In the genomic region with DNA sequence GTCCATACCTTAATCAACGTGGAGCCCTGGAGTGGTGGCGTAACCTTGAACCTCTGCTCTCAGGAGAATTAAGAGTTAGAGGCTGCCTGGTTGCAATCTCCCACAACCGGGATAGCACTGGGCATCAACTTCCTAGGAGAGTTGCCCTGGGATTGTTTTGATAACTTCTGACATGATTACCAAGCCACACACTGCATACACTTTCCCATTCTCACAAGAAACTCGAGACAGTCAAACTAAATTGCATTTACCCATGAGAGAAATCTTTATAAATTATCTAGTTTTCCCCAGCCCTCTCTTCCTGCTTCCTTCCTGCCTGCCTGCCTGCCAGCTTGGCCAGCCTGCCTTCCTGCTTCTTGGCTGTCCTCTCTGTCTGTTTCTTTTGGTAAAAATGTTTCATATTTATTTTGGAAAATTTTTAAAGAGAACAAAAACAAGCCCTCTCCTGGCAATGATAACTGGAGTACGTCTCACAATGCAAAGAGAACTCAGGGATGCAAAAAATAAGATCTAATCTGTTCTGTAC, we compare ENCODE assay signal across 21 mouse cellular contexts. TPM values are rescaled to one million over a fixed set of nuclear protein-coding genes. Genes with fewer than 3 reads are reported as not detected.
DNase-seq lines count a peak whose midpoint lies in the region; ATAC-seq and TF ChIP-seq lines count a peak whose summit lies in the region.
"Had no signal": no experiment of that assay in that cellular context is flagged by ENCODE, and none has a peak within 500 bp of the region (broad histone marks: within the 10 kb centered on the region; RNA-seq: fewer than 3 reads in every experiment).

No protein-coding gene starts in this region.

- no peak overlapping the region for H3K4me3 ChIP-seq in heart, embryonic 13.5 days
- no peak overlapping the region for H3K4me3 ChIP-seq in kidney, postnatal 0 days (replicated peaks; ENCODE audit: low read depth, low read length)
- H3K4me3 ChIP-seq in MEL (ENCODE audit: control insufficient read depth in 1 of 2, insufficient read depth in 1 of 2, low read depth in 2 of 2, low read length in 2 of 2): peak overlapping the region in 1 of 2 experiments; percentile 21; a peak in 2 of 4 replicates
- H3K4me3 ChIP-seq in liver, postnatal 0 days (ENCODE audit: low read depth, low read length): no peak overlapping the region
- H3K4me3 ChIP-seq: embryonic facial prominence, embryonic 10.5 days; hindbrain, embryonic 10.5 days; limb, embryonic 15.5 days; midbrain, embryonic 15.5 days; neural tube, embryonic 15.5 days had no signal

- peaks cover 3% of the 10 kb centered on the region; the same call in 1 of the 2 replicates for H3K9me3 ChIP-seq in heart, embryonic 13.5 days
- no peaks in the 10 kb centered on the region for H3K9me3 ChIP-seq in kidney, postnatal 0 days (replicated peaks; ENCODE audit: low read length)
- no peaks in the 10 kb centered on the region for H3K9me3 ChIP-seq in MEL (replicated peaks; ENCODE audit: insufficient read depth, low read length)
- H3K9me3 ChIP-seq in liver, postnatal 0 days (ENCODE audit: low read length): no peaks in the 10 kb centered on the region
- H3K9me3 ChIP-seq: embryonic facial prominence, embryonic 10.5 days; hindbrain, embryonic 10.5 days; limb, embryonic 15.5 days; midbrain, embryonic 15.5 days; neural tube, embryonic 15.5 days had no signal

- H3K27ac ChIP-seq in heart, embryonic 13.5 days (replicated peaks): peak overlapping the region; percentile 54; the same call in 1 of the 2 replicates
- H3K27ac ChIP-seq in kidney, postnatal 0 days: peak overlapping the region; percentile 68; the same call in 1 of the 2 replicates
- H3K27ac ChIP-seq in MEL (ENCODE audit: control insufficient read depth, low read depth, low read length): peak overlapping the region; percentile 33
- peak overlapping the region; percentile 18; the same call in 1 of the 2 replicates for H3K27ac ChIP-seq in liver, postnatal 0 days (ENCODE audit: low read depth)
- H3K27ac ChIP-seq: embryonic facial prominence, embryonic 10.5 days; hindbrain, embryonic 10.5 days; hindbrain, postnatal 0 days; limb, embryonic 15.5 days; midbrain, embryonic 15.5 days; neural tube, embryonic 15.5 days had no signal

- TF ChIP-seq RAD21 in MEL (IDR thresholded peaks at IDR 0.05; ENCODE audit: low read depth, low read length): no peak

- DNase-seq in heart, postnatal 10 days: no peak
- DNase-seq in kidney, postnatal 0 days (ENCODE audit: low spot score): no peak
- DNase-seq in kidney, postnatal 4 days: no peak
- DNase-seq in MEL (ENCODE audit: low read depth, low spot score): no peak
- DNase-seq in liver, postnatal 0 days: no peak
- no peak for DNase-seq in lung, adult 18-20 months
- DNase-seq: adrenal gland, postnatal 36 days; cerebellum, adult 18-20 months; lung, embryonic 14.5 days; lung, postnatal 36 days; right cerebral cortex, postnatal 14 days; spleen, adult 18-20 months; thymus, postnatal 4 days had no signal

- no peaks in the 10 kb centered on the region for H3K79me2 ChIP-seq in MEL (ENCODE audit: control insufficient read depth, insufficient read depth, low read length, poor library complexity)

- 43% methylated on average over 5 of the region's 5 CpGs for WGBS in heart, embryonic 13.5 days
- 26% methylated on average over 5 of the region's 5 CpGs for WGBS in kidney, postnatal 0 days
- WGBS in liver, postnatal 0 days (ENCODE audit: insufficient replicate concordance): 44% methylated on average over 5 of the region's 5 CpGs

- H3K4me2 ChIP-seq in heart, embryonic 13.5 days: no peak overlapping the region
- H3K4me2 ChIP-seq in kidney, postnatal 0 days (ENCODE audit: low read length): no peak overlapping the region
- no peak overlapping the region for H3K4me2 ChIP-seq in liver, postnatal 0 days (ENCODE audit: low read depth, low read length)
- H3K4me2 ChIP-seq: limb, embryonic 15.5 days; lung, embryonic 14.5 days; midbrain, embryonic 15.5 days; neural tube, embryonic 15.5 days had no signal

- intact Hi-C loops in heart, postnatal 10 days (cut with DNase I): no loop called here

- no peaks in the 10 kb centered on the region for H3K36me3 ChIP-seq in heart, embryonic 13.5 days
- no peaks in the 10 kb centered on the region for H3K36me3 ChIP-seq in kidney, postnatal 0 days (ENCODE audit: insufficient read depth, low read length)
- peaks cover 0 to 21% of the 10 kb centered on the region in 2 experiments; a peak in 2 of 4 replicates for H3K36me3 ChIP-seq in MEL (ENCODE audit: control insufficient read depth in 1 of 2, insufficient read depth in 2 of 2, low read length in 2 of 2)
- H3K36me3 ChIP-seq in liver, postnatal 0 days (replicated peaks; ENCODE audit: insufficient read depth, low read length): no peaks in the 10 kb centered on the region
- H3K36me3 ChIP-seq: embryonic facial prominence, embryonic 10.5 days; hindbrain, embryonic 10.5 days; limb, embryonic 15.5 days; midbrain, embryonic 15.5 days; neural tube, embryonic 15.5 days had no signal

- ATAC-seq in heart, embryonic 13.5 days (ENCODE audit: extremely low read depth, insufficient number of reproducible peaks, low FRiP score, low TSS enrichment): no peak
- no peak for ATAC-seq in kidney, postnatal 0 days (replicated peaks; ENCODE audit: low FRiP score, low read depth)
- no peak for ATAC-seq in liver, postnatal 0 days
- ATAC-seq: hindbrain, postnatal 0 days; intestine, postnatal 0 days; midbrain, embryonic 15.5 days had no signal

- peaks cover 10% of the 10 kb centered on the region for H3K4me1 ChIP-seq in heart, embryonic 13.5 days
- H3K4me1 ChIP-seq in kidney, postnatal 0 days (replicated peaks; ENCODE audit: insufficient read depth, low read length): peaks cover 16% of the 10 kb centered on the region; the same call in 1 of the 2 replicates
- H3K4me1 ChIP-seq in MEL (ENCODE audit: control insufficient read depth in 1 of 2, insufficient read depth in 2 of 2, low read length in 2 of 2): peaks cover 7 to 22% of the 10 kb centered on the region in 2 experiments
- peaks cover 30% of the 10 kb centered on the region for H3K4me1 ChIP-seq in liver, postnatal 0 days (ENCODE audit: insufficient read depth)
- H3K4me1 ChIP-seq: midbrain, embryonic 15.5 days had no signal

- TF ChIP-seq EP300 in MEL (IDR thresholded peaks at IDR 0.05; ENCODE audit: low read depth in 1 of 2, low read length in 2 of 2): no peak
- TF ChIP-seq EP300 in liver, postnatal 0 days (IDR thresholded peaks at IDR 0.05; ENCODE audit: low read depth): no peak

- H3K9ac ChIP-seq in heart, embryonic 13.5 days: no peak overlapping the region
- H3K9ac ChIP-seq in kidney, postnatal 0 days (ENCODE audit: low read depth, low read length): no peak overlapping the region
- no peak overlapping the region for H3K9ac ChIP-seq in MEL (ENCODE audit: control insufficient read depth, low read depth, low read length, poor library complexity, severe bottlenecking)
- no peak overlapping the region for H3K9ac ChIP-seq in liver, postnatal 0 days (replicated peaks)
- H3K9ac ChIP-seq: limb, embryonic 15.5 days; lung, embryonic 14.5 days; midbrain, embryonic 15.5 days; neural tube, embryonic 15.5 days had no signal

- TF ChIP-seq POLR2A in MEL (IDR thresholded peaks at IDR 0.05; ENCODE audit: control insufficient read depth in 1 of 2, insufficient read depth in 1 of 2, low read depth in 1 of 2, low read length in 2 of 2, poor library complexity in 1 of 2): no peak

- no peak for TF ChIP-seq CTCF in kidney, postnatal 0 days (IDR thresholded peaks at IDR 0.05; ENCODE audit: low read depth)
- no peak for TF ChIP-seq CTCF in MEL (IDR thresholded peaks at IDR 0.05 in 2 of 3, conservative IDR thresholded peaks at IDR 0.05 in 1 of 3; ENCODE audit: control insufficient read depth in 1 of 3, insufficient read depth in 1 of 3, low read depth in 2 of 3, low read length in 3 of 3, poor library complexity in 1 of 3, severe bottlenecking in 1 of 3)
- no peak for TF ChIP-seq CTCF in liver, postnatal 0 days (IDR thresholded peaks at IDR 0.05; ENCODE audit: low read depth)

- no peaks in the 10 kb centered on the region for H3K27me3 ChIP-seq in heart, embryonic 13.5 days (replicated peaks)
- no peaks in the 10 kb centered on the region for H3K27me3 ChIP-seq in kidney, postnatal 0 days (ENCODE audit: insufficient read depth, low read length)
- no peaks in the 10 kb centered on the region for H3K27me3 ChIP-seq in MEL (ENCODE audit: control insufficient read depth in 1 of 2, insufficient read depth in 2 of 2, low read length in 2 of 2)
- no peaks in the 10 kb centered on the region for H3K27me3 ChIP-seq in liver, postnatal 0 days (ENCODE audit: insufficient read depth, low read length)
- H3K27me3 ChIP-seq: limb, embryonic 15.5 days; midbrain, embryonic 15.5 days; neural tube, embryonic 15.5 days had no signal

TF ChIP-seq in MEL, 35 proteins besides CTCF, POLR2A, EP300 and RAD21:
- TF ChIP-seq MAFK (IDR thresholded peaks at IDR 0.05; ENCODE audit: borderline replicate concordance, low read depth, low read length): no peak
- no peak for TF ChIP-seq ETS1 (IDR thresholded peaks at IDR 0.05; ENCODE audit: low read depth, low read length)
- no peak for TF ChIP-seq POLR2AphosphoS2 (IDR thresholded peaks at IDR 0.05; ENCODE audit: low read length)

RNA-seq across cellular contexts. Expression of a gene that starts 17.2 kb away (rescaled TPM):
- 11.0 and 12.0 TPM in 2 replicates for polyA plus RNA-seq in heart, embryonic 13.5 days (2015; fragmentation: Nextera tagmentation; extraction: Ambion mirVana)
- total RNA-seq in heart, postnatal 10 days (2021): 10 to 100 TPM; 28.5 to 29.4 TPM
- polyA plus RNA-seq in kidney, postnatal 0 days (2015; fragmentation: Nextera tagmentation; extraction: Ambion mirVana): 35.9 and 36.6 TPM in 2 replicates
- 33.6 and 38.1 TPM in 2 replicates for total RNA-seq in MEL (2012; rRNA removed)
- 10 to 100 TPM; 29.9 to 37.0 TPM for polyA plus RNA-seq in MEL (2012; ENCODE audit: insufficient read depth in 1 of 2, insufficient read length in 2 of 2, low read depth in 1 of 2, low replicate concordance in 2 of 2, missing spikeins in 1 of 2)
- polyA plus RNA-seq in liver, postnatal 0 days (2015; fragmentation: Nextera tagmentation; extraction: Ambion mirVana): 6.5 and 6.9 TPM in 2 replicates

RNA-seq across cellular contexts. Expression of a gene that starts 49.9 kb away (rescaled TPM):
- 16.5 and 18.1 TPM in 2 replicates for polyA plus RNA-seq in heart, embryonic 13.5 days (2015; fragmentation: Nextera tagmentation; extraction: Ambion mirVana)
- total RNA-seq in heart, postnatal 10 days (2021): 10 to 100 TPM; 23.9 to 27.0 TPM
- polyA plus RNA-seq in kidney, postnatal 0 days (2015; fragmentation: Nextera tagmentation; extraction: Ambion mirVana): 19.1 and 20.5 TPM in 2 replicates
- total RNA-seq in MEL (2012; rRNA removed): 16.2 and 19.8 TPM in 2 replicates
- 10 to 100 TPM; 30.5 to 47.6 TPM for polyA plus RNA-seq in MEL (2012; ENCODE audit: insufficient read depth in 1 of 2, insufficient read length in 2 of 2, low read depth in 1 of 2, low replicate concordance in 2 of 2, missing spikeins in 1 of 2)
- polyA plus RNA-seq in liver, postnatal 0 days (2015; fragmentation: Nextera tagmentation; extraction: Ambion mirVana): 7.2 and 7.9 TPM in 2 replicates

Comparison
In these comparisons a context has a peak if more than half of its experiments do, and no peak if none do; other contexts are left out.
1. H3K27ac ChIP-seq: peak in every context shown above with its lines; median percentile 68 in kidney, postnatal 0 days; 54 in heart, embryonic 13.5 days; 33 in MEL; 18 in liver, postnatal 0 days.